Mouse (Mus musculus) kidney, postnatal 0 days (tissue): ENCODE data around the gene 5830411N06Rik. TPM values are rescaled to one million over a fixed set of nuclear protein-coding genes. Genes with fewer than 3 reads are reported as not detected.

Source experiments
- ATAC-seq: fragments of 200-750 bp; cut with Nextera tagmentation; replicated peaks from 2 replicates; pipeline ENCODE4 v1.8.0; 2017; ENCODE audit warnings: low read depth, moderate number of reproducible peaks, moderate TSS enrichment, moderate library complexity; ENCODE audit not compliant: low FRiP score
- DNase-seq: peaks from one replicate; pipeline ENCODE4 v3.0.0-alpha.2; 2016; ENCODE audit warnings: low spot score
- H3K27ac ChIP-seq: fragments of 300-500 bp; sonication (generic); 2 replicates; pipeline ENCODE4 v1.5.1; 2014; ENCODE audit warnings: mild to moderate bottlenecking
- H3K27me3 ChIP-seq: fragments of 300-500 bp; sonication (generic); 2 replicates; pipeline ENCODE4 v1.6.1; 2014; ENCODE audit warnings: low read length, mixed read lengths; ENCODE audit not compliant: insufficient read depth
- H3K36me3 ChIP-seq: fragments of 300-500 bp; sonication (generic); 2 replicates; pipeline ENCODE4 v1.6.1; 2014; ENCODE audit warnings: low read length, mixed read lengths; ENCODE audit not compliant: insufficient read depth
- H3K4me1 ChIP-seq: fragments of 300-500 bp; sonication (generic); replicated peaks from 2 replicates; pipeline ENCODE4 v1.6.1; 2014; ENCODE audit warnings: antibody characterized with exemption, low read length, mixed read lengths; ENCODE audit not compliant: insufficient read depth
- H3K4me2 ChIP-seq: fragments of 300-500 bp; sonication (generic); 2 replicates; pipeline ENCODE4 v1.6.1; 2014; ENCODE audit warnings: mild to moderate bottlenecking, low read length, moderate library complexity, mixed read lengths
- H3K4me3 ChIP-seq: fragments of 300-500 bp; sonication (generic); replicated peaks from 2 replicates; pipeline ENCODE4 v1.5.1; 2014; ENCODE audit warnings: low read depth, low read length
- H3K9ac ChIP-seq: fragments of 300-500 bp; sonication (generic); 2 replicates; pipeline ENCODE4 v1.6.1; 2014; ENCODE audit warnings: low read depth, low read length
- H3K9me3 ChIP-seq: fragments of 300-500 bp; sonication (generic); replicated peaks from 2 replicates; pipeline ENCODE4 v1.6.1; 2016; ENCODE audit warnings: low read length, inconsistent platforms, mixed read lengths
- CTCF ChIP-seq: IDR thresholded peaks from 2 replicates; pipeline ENCODE4 v1.5.1; 2016; ENCODE audit warnings: antibody characterized with exemption, low read depth, mild to moderate bottlenecking, moderate library complexity
- WGBS: fragments of 180-500 bp; shearing (Covaris S2); extraction: QIAGEN DNeasy Blood & Tissue Kit; methylation state at CpG from one replicate; pipeline ENCODE4 v1.1.7; 2014; 5-methylcytosine and 5-hydroxymethylcytosine counted together
- polyA plus RNA-seq: library from polyadenylated mRNA; unstranded; fragments of >200 nt; fragmentation: Nextera tagmentation; extraction: Ambion mirVana; gene quantifications from 2 replicates; pipeline ENCODE4 v1.2.1, GENCODE M21; 2015

The 5830411N06Rik gene
- polyA plus RNA-seq, 1 experiment from 2014 or later: not detected

DNA sequence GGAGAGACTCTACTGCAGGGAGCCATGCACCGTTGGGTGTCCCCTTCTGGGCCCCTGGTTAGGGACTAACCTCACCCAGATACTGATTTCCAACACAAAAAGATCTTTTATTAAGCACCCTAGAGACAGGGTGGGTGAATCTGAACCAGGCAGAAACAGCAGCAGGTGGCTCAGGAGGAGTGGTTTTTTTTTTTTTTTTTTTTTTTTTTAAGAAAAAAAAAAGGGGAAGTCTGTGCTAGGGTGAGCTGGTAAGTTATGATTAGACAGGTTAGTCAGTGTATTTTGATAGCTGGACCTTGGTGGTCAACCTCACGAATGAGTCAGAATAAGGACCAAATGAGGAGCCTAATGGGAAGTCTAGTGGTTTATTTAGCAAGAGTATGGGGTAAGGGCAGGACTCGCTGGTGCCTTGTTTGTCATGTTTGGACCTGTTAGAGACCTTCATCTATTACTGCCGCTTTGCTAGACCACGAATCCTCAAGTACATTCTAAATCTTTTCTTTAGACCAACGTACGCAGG is 6.8 kb downstream of the 5830411N06Rik start:
- ATAC-seq (no peak), DNase-seq (no peak)
- H3K9me3 ChIP-seq: no peaks in the 10 kb centered on the region
- no peaks in the 10 kb centered on the region for H3K36me3 ChIP-seq
- no peak overlapping the region for H3K9ac ChIP-seq
- no peak overlapping the region for H3K4me2 ChIP-seq
- H3K4me3 ChIP-seq: no peak overlapping the region
- TF ChIP-seq CTCF: no peak
- H3K27me3 ChIP-seq: no peaks in the 10 kb centered on the region
- H3K4me1 ChIP-seq: no peaks in the 10 kb centered on the region
- no peak overlapping the region for H3K27ac ChIP-seq
- WGBS: 78% methylated on average over 7 of the region's 7 CpGs

DNA sequence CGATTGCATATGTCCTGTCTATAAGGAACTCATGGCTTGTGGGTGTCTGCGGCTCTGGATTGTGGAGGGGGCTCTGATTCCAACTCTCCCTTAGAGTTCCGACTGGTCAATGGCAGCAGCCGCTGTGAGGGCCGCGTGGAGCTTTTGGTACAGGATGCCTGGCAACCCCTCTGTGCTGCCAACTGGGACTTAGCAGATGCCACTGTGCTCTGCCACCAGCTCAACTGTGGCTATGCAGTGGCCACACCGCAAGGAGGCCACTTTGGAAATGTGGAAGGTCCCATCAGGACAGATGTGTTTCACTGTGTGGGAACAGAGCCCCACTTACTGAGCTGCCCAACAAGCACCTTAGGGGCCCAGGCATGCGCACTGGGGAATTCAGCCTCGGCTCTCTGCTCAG is 48.7 kb downstream of the 5830411N06Rik start:
- H3K36me3 ChIP-seq: no peaks in the 10 kb centered on the region
- no peaks in the 10 kb centered on the region for H3K27me3 ChIP-seq
- no peak overlapping the region for H3K9ac ChIP-seq
- no peak overlapping the region for H3K4me2 ChIP-seq
- TF ChIP-seq CTCF: no peak
- WGBS: 91% methylated on average over 9 of the region's 9 CpGs
- H3K9me3 ChIP-seq: no peaks in the 10 kb centered on the region
- no peak overlapping the region for H3K27ac ChIP-seq
- DNase-seq (no peak), ATAC-seq (no peak)
- no peaks in the 10 kb centered on the region for H3K4me1 ChIP-seq
- no peak overlapping the region for H3K4me3 ChIP-seq

DNA sequence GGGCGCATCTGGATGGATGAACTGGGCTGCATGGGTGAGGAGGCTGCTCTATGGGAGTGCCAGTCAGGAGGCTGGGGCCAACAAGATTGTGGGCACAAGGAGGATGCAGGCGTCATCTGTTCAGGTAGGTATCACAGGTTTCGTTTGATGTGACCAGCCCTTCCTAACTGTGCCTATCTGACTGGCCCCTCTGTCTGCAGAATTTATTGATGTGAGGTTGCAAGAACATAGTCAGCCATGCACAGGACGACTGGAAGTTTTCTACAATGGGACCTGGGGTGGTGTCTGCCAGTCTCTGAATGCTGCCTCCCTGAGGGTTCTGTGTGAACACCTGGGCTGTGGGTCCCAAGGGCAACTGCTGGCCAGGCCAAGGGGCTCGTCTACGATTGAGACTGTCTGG is 49.8 kb downstream of the 5830411N06Rik start:
- Histone ChIP-seq H3K9me3 (no peaks in the 10 kb centered on the region), H3K9ac (no peak overlapping the region), H3K4me1 (no peaks in the 10 kb centered on the region), H3K27me3 (no peaks in the 10 kb centered on the region), H3K4me2 (no peak overlapping the region), H3K36me3 (no peaks in the 10 kb centered on the region), H3K27ac (no peak overlapping the region), H3K4me3 (no peak overlapping the region)
- 73% methylated on average over 6 of the region's 6 CpGs for WGBS
- ATAC-seq (no peak), DNase-seq (no peak)
- no peak for TF ChIP-seq CTCF

DNA sequence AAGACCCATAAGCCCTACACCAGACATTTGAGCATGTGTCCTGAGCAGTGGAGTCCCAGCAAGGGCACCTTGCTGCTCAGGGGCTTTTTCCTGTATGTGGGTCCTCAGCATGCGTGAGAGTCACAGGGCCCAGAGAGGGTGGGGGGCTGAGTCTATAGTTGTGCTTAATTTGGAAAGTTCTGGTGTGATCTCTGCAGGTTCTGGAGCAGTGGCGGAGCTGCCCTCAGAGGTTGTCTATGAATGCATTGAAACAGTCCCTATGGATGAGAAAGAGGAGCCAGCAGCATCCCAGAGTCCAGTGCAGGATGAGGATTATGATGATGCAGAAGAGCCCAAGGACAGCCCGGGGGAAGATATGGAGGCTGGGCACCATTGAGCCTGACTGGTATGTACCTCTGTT is 52.3 kb downstream of the 5830411N06Rik start:
- Histone ChIP-seq H3K9ac (no peak overlapping the region), H3K27ac (no peak overlapping the region), H3K9me3 (no peaks in the 10 kb centered on the region), H3K27me3 (no peaks in the 10 kb centered on the region), H3K4me1 (no peaks in the 10 kb centered on the region), H3K4me2 (no peak overlapping the region), H3K4me3 (no peak overlapping the region), H3K36me3 (no peaks in the 10 kb centered on the region)
- no peak for DNase-seq
- 87% methylated on average over 3 of the region's 3 CpGs for WGBS
- no peak for ATAC-seq
- no peak for TF ChIP-seq CTCF

DNA sequence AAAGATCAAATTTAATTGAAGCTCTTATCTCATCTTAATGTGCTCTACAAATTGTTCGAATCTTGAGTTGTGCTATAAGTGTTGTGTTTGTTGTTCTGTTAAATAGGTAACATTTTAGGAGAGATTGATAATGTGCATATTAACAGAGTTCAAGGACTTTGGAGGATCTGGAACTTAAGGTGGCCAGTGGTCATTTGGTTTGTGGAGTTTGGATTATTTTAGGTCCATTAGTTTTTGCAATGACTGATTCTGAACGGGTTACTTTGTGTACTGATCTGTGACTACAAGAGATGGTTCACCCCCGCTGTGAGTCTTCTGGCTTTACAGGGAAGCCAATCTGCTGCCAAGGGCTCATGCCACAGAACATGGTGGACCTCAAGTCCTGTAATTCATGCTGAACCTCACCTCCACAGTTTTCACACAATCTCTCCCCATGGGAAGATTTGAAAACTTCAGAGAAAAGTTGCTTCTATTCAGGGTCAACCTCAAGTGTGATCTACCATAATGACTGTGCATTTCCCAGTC is 72.8 kb downstream of the 5830411N06Rik start:
- Histone ChIP-seq H3K4me1 (no peaks in the 10 kb centered on the region), H3K27me3 (no peaks in the 10 kb centered on the region)
- TF ChIP-seq CTCF: no peak

DNA sequence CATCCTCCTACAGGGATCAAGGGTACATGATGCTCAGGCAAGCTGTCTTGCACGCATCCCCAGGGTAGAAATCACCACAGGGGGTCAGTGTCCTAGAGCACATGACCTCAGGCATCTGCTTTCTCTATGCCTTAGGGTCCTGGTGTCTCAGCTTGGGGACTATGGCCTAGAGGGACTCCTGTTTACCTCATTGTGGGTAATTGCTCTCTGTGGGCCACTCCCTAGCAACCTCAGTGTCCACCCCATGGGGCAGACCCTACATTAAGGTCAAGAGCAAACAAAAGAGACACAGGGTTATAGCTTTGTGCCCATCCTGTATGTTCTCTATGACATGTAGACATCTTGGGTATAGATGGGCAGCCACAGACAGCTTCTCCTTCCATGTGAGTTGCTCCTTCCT is 73.5 kb downstream of the 5830411N06Rik start, which contains the start of gene Olfr525:
Gene Olfr525 (plus strand): TSS at position 301 of the 400 bp plus-strand sequence.
- Histone ChIP-seq H3K4me3 (no peak within 1 kb of the TSS), H3K27ac (no peak within 1 kb of the TSS), H3K36me3 (no peaks in the 10 kb centered on the region), H3K4me2 (no peak within 1 kb of the TSS), H3K9ac (no peak within 1 kb of the TSS), H3K9me3 (no peaks in the 10 kb centered on the region), H3K4me1 (no peaks in the 10 kb centered on the region), H3K27me3 (no peaks in the 10 kb centered on the region)
- ATAC-seq (no peak), DNase-seq (no peak)
- WGBS: 50% methylated on average over 1 of the region's 1 CpGs
- TF ChIP-seq CTCF: no peak

More for the DNA sequence above, 72.8 kb downstream of the 5830411N06Rik start:
- Histone ChIP-seq H3K27ac (no peak overlapping the region), H3K4me2 (no peak overlapping the region), H3K9me3 (no peaks in the 10 kb centered on the region), H3K4me3 (no peak overlapping the region), H3K9ac (no peak overlapping the region), H3K36me3 (no peaks in the 10 kb centered on the region)
- ATAC-seq (no peak), DNase-seq (no peak)
- 66% methylated on average over 3 of the region's 3 CpGs for WGBS

DNA sequence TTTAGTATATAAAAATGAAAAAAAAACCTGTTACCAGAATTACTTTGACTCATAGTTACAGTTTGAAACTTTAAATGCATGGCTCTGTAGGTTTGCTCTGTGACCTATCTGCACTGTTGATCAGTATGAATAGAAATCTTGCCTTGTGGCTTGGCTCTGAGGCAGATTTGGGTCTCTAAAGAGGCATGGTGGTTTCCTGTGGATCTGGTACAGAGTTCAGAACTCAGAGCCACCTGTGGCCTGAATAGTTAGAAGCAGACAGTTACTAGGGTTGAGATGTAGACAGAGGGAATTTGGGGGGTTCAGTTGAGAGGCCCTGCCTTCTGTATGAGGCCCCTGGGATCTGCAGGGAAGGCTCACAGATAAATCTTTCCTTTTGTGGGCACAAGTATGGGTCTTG is 74.1 kb downstream of the 5830411N06Rik start:
- H3K27ac ChIP-seq: no peak overlapping the region
- no peaks in the 10 kb centered on the region for H3K27me3 ChIP-seq
- H3K36me3 ChIP-seq: no peaks in the 10 kb centered on the region
- DNase-seq (no peak), ATAC-seq (no peak)
- no peaks in the 10 kb centered on the region for H3K4me1 ChIP-seq
- no peak overlapping the region for H3K4me2 ChIP-seq
- no peak overlapping the region for H3K9ac ChIP-seq
- TF ChIP-seq CTCF: no peak
- H3K4me3 ChIP-seq: no peak overlapping the region
- H3K9me3 ChIP-seq: no peaks in the 10 kb centered on the region
